8 mouse cellular contexts compared by ENCODE assay signal in genomic region chr1:88277098-88277817, GRCm38 (mm10). TPM values are rescaled to one million over a fixed set of nuclear protein-coding genes. Genes with fewer than 3 reads are reported as not detected.
A peak's percentile ranks its signal among the peaks of the same experiment; 100 is the strongest.
DNase-seq lines count a peak whose midpoint lies in the region; ATAC-seq and TF ChIP-seq lines count a peak whose summit lies in the region.

TSS of gene Hjurp (minus strand) at chr1:88277633.
TSS of gene Trpm8 (plus strand) at chr1:88277661.

- H3K79me2 ChIP-seq in C2C12 (ENCODE audit: control insufficient read depth, insufficient read depth) (peaks cover 49% of the 10 kb centered on the region), myocyte (ENCODE audit: control insufficient read depth, insufficient read depth) (peaks cover 38% of the 10 kb centered on the region)
- peaks cover 21% of the 10 kb centered on the region for H3K79me2 ChIP-seq in liver, adult 2 months (ENCODE audit: control insufficient read depth, insufficient read depth, low read length)

- peak within 1 kb of the TSS; percentile 84 for H3K27ac ChIP-seq in heart, embryonic 11.5 days (ENCODE audit: low read depth, low read length)
- peak within 1 kb of the TSS; percentile 74 for H3K27ac ChIP-seq in kidney, embryonic 16.5 days (ENCODE audit: low read length)
- peak within 1 kb of the TSS; percentile 68 for H3K27ac ChIP-seq in liver, adult 2 months (replicated peaks; ENCODE audit: insufficient read depth, low read depth, low read length)

- H3K4me1 ChIP-seq in erythroblast, embryonic 14.5 days (ENCODE audit: control insufficient read depth) = peaks cover 45% of the 10 kb centered on the region
- peaks cover 13% of the 10 kb centered on the region for H3K4me1 ChIP-seq in heart, embryonic 11.5 days (ENCODE audit: control insufficient read depth, insufficient read depth, low read length)
- peaks cover 13% of the 10 kb centered on the region for H3K4me1 ChIP-seq in kidney, embryonic 16.5 days (ENCODE audit: insufficient read depth, low read length)
- peaks cover 29% of the 10 kb centered on the region for H3K4me1 ChIP-seq in liver, adult 2 months (ENCODE audit: control insufficient read depth, insufficient read depth, low read length)

- TF ChIP-seq POLR2A in brain, embryonic 14.5 days (IDR thresholded peaks at IDR 0.05; ENCODE audit: borderline replicate concordance, extremely low read depth, insufficient read depth, insufficient read length, poor library complexity, severe bottlenecking) = peak; percentile 42; the same call in 1 of the 2 replicates
- no peak for TF ChIP-seq POLR2A in liver, adult 2 months (IDR thresholded peaks at IDR 0.05; ENCODE audit: extremely low read depth, insufficient read depth, low read length)
- TF ChIP-seq POLR2A in myocyte (IDR thresholded peaks at IDR 0.05; ENCODE audit: insufficient read length, low read depth) = no peak

- H3K27me3 ChIP-seq in C2C12 (ENCODE audit: control insufficient read depth, insufficient read depth, insufficient read length) (no peaks in the 10 kb centered on the region), myocyte (ENCODE audit: control insufficient read depth, insufficient read depth, insufficient read length) (no peaks in the 10 kb centered on the region)
- no peaks in the 10 kb centered on the region for H3K27me3 ChIP-seq in erythroblast, embryonic 14.5 days (ENCODE audit: control insufficient read depth)
- H3K27me3 ChIP-seq in heart, embryonic 11.5 days (ENCODE audit: control insufficient read depth, insufficient read depth, low read length) = no peaks in the 10 kb centered on the region
- no peaks in the 10 kb centered on the region for H3K27me3 ChIP-seq in kidney, embryonic 16.5 days (ENCODE audit: insufficient read depth, low read length)
- H3K27me3 ChIP-seq in liver, adult 2 months (ENCODE audit: control insufficient read depth, insufficient read depth, low read length) = no peaks in the 10 kb centered on the region
- no peaks in the 10 kb centered on the region for H3K27me3 ChIP-seq in splenic B cell, adult 2 months (ENCODE audit: control insufficient read depth, insufficient read depth, low read length, poor library complexity, severe bottlenecking)

- H3K4me2 ChIP-seq in heart, embryonic 11.5 days = peak within 1 kb of the TSS; percentile 65
- peak within 1 kb of the TSS; percentile 53 for H3K4me2 ChIP-seq in kidney, embryonic 16.5 days (replicated peaks; ENCODE audit: low read depth, low read length)
- peak within 1 kb of the TSS; percentile 73 for H3K4me2 ChIP-seq in myocyte (ENCODE audit: low read depth)

- 1% methylated on average over 50 of the region's 50 CpGs for WGBS in heart, embryonic 11.5 days (ENCODE audit: insufficient replicate concordance)
- WGBS in kidney, embryonic 16.5 days = 1% methylated on average over 50 of the region's 50 CpGs
- under 1% methylated on average over 50 of the region's 50 CpGs for WGBS in liver, adult 2 months

- peak; percentile 95 for ATAC-seq in heart, embryonic 11.5 days (replicated peaks; ENCODE audit: insufficient number of reproducible peaks, low FRiP score, low TSS enrichment)
- ATAC-seq in kidney, embryonic 16.5 days (ENCODE audit: low FRiP score, low TSS enrichment) = peak; percentile 97

- H3K4me3 ChIP-seq in C2C12 (ENCODE audit: insufficient read depth, poor library complexity, severe bottlenecking) (peak within 1 kb of the TSS; percentile 48), myocyte (peak within 1 kb of the TSS; percentile 44)
- H3K4me3 ChIP-seq in erythroblast, embryonic 14.5 days (replicated peaks) = peak within 1 kb of the TSS; percentile 65
- peak within 1 kb of the TSS; percentile 62 for H3K4me3 ChIP-seq in heart, embryonic 11.5 days (ENCODE audit: low read depth, low read length)
- H3K4me3 ChIP-seq in kidney, embryonic 16.5 days (ENCODE audit: low read length) = peak within 1 kb of the TSS; percentile 52
- H3K4me3 ChIP-seq in liver, adult 2 months (ENCODE audit: insufficient read depth, low read depth, low read length) = peak within 1 kb of the TSS; percentile 52

- TF ChIP-seq CTCF in C2C12 (IDR thresholded peaks at IDR 0.05; ENCODE audit: control insufficient read depth, insufficient read depth, insufficient read length) = peak; percentile 98
- peak; percentile 100 for TF ChIP-seq CTCF in brain, embryonic 14.5 days (IDR thresholded peaks at IDR 0.05; ENCODE audit: borderline replicate concordance, extremely low read depth, insufficient read depth, insufficient read length)
- TF ChIP-seq CTCF in liver, adult 2 months (IDR thresholded peaks at IDR 0.05; ENCODE audit: low read depth, low read length) = no peak

- peaks cover 2% of the 10 kb centered on the region for H3K9me3 ChIP-seq in erythroblast, embryonic 14.5 days (ENCODE audit: control insufficient read depth, low read length)
- H3K9me3 ChIP-seq in heart, embryonic 11.5 days (replicated peaks; ENCODE audit: control insufficient read depth, low read length) = peaks cover 10% of the 10 kb centered on the region
- peaks cover 3% of the 10 kb centered on the region; the same call in 1 of the 2 replicates for H3K9me3 ChIP-seq in kidney, embryonic 16.5 days (ENCODE audit: low read length)

- peak; percentile 100 for DNase-seq in brain, embryonic 14.5 days (ENCODE audit: low read depth)
- DNase-seq in liver, adult 2 months (ENCODE audit: extremely low read depth, low read depth, low spot score) = peak; percentile 100
- DNase-seq in splenic B cell, adult 2 months (ENCODE audit: low read depth, low spot score) = peak; percentile 98

- peaks cover 46% of the 10 kb centered on the region for H3K79me3 ChIP-seq in C2C12 (ENCODE audit: low read depth)

- H3K36me3 ChIP-seq in C2C12 (ENCODE audit: control insufficient read depth, insufficient read depth) (peaks cover 38% of the 10 kb centered on the region), myocyte (ENCODE audit: control insufficient read depth, insufficient read depth) (peaks cover 16% of the 10 kb centered on the region)
- H3K36me3 ChIP-seq in erythroblast, embryonic 14.5 days (ENCODE audit: control insufficient read depth) = peaks cover 40% of the 10 kb centered on the region
- H3K36me3 ChIP-seq in heart, embryonic 11.5 days (ENCODE audit: control insufficient read depth, insufficient read depth, low read length) = peaks cover 25% of the 10 kb centered on the region
- H3K36me3 ChIP-seq in kidney, embryonic 16.5 days (ENCODE audit: insufficient read depth, low read length) = peaks cover 32% of the 10 kb centered on the region
- H3K36me3 ChIP-seq in liver, adult 2 months (ENCODE audit: control insufficient read depth, insufficient read depth, low read length) = peaks cover 15% of the 10 kb centered on the region
- peaks cover 7% of the 10 kb centered on the region for H3K36me3 ChIP-seq in splenic B cell, adult 2 months (ENCODE audit: control insufficient read depth, insufficient read depth, low read length, poor library complexity, severe bottlenecking)

- H3ac ChIP-seq in C2C12 (ENCODE audit: control insufficient read depth, insufficient read length, low read depth) (peak within 1 kb of the TSS; percentile 87), myocyte (ENCODE audit: control insufficient read depth, insufficient read length) (peak within 1 kb of the TSS; percentile 1)

- peak within 1 kb of the TSS; percentile 82 for H3K9ac ChIP-seq in heart, embryonic 11.5 days (ENCODE audit: low read depth, low read length)
- peak within 1 kb of the TSS; percentile 70 for H3K9ac ChIP-seq in kidney, embryonic 16.5 days (replicated peaks; ENCODE audit: low read length)
- H3K9ac ChIP-seq in liver, adult 2 months (ENCODE audit: low read depth, low read length) = peak within 1 kb of the TSS; percentile 68

TF ChIP-seq in C2C12, 6 proteins besides CTCF, POLR2A, EP300 and RAD21:
- TF ChIP-seq CEBPB (IDR thresholded peaks at IDR 0.05; ENCODE audit: low read depth) (peak; percentile 94), FOSL1 (IDR thresholded peaks at IDR 0.05; ENCODE audit: insufficient read depth, low read length, poor library complexity, severe bottlenecking) (no peak), MAX (IDR thresholded peaks at IDR 0.05) (peak; percentile 90)

TF ChIP-seq in myocyte, 11 proteins besides CTCF, POLR2A, EP300 and RAD21:
- peak; percentile 99 for TF ChIP-seq E2F4 (IDR thresholded peaks at IDR 0.05; ENCODE audit: insufficient read depth)
- TF ChIP-seq SRF (IDR thresholded peaks at IDR 0.05; ENCODE audit: control insufficient read depth, insufficient read length, low read depth) = peak; percentile 82
- TF ChIP-seq MYOD1 (IDR thresholded peaks at IDR 0.05; ENCODE audit: control insufficient read depth in 1 of 3, insufficient read length in 2 of 3, low read depth in 2 of 3) = peak in 1 of 3 experiments; percentile 7
- TF ChIP-seq MAX (IDR thresholded peaks at IDR 0.05; ENCODE audit: low read depth) = peak; percentile 31
- no peak for TF ChIP-seq POLR2AphosphoS2 (IDR thresholded peaks at IDR 0.05; ENCODE audit: insufficient read length, low read depth)
- peak; percentile 95 for TF ChIP-seq CEBPB (IDR thresholded peaks at IDR 0.05; ENCODE audit: insufficient read depth, poor library complexity, severe bottlenecking)
TF ChIP-seq in myocyte: peak in this region for 5.

RNA-seq across cellular contexts. Expression of gene Hjurp, which starts in this region (rescaled TPM):
- 54.4 TPM for polyA plus RNA-seq in C2C12 (2012; fragmentation: generic; extraction: Trizol)
- polyA plus RNA-seq in brain, embryonic 14.5 days (2012; rRNA removed) = 140 and 179 TPM in 2 replicates
- polyA plus RNA-seq in erythroblast, embryonic 14.5 days (2012) = 1.1 and 2.2 TPM in 2 replicates
- polyA plus RNA-seq in heart, embryonic 11.5 days (2014; fragmentation: Nextera tagmentation; extraction: Ambion mirVana) = 117 and 118 TPM in 2 replicates
- polyA plus RNA-seq in kidney, embryonic 16.5 days (2015; fragmentation: Nextera tagmentation; extraction: Ambion mirVana) = 168 and 187 TPM in 2 replicates
- total RNA-seq in liver, adult 2 months (2014; rRNA removed) = 78.7 and 90.1 TPM in 2 replicates
- 31.4 and 32.8 TPM in 2 replicates for polyA plus RNA-seq in liver, adult 2 months (2012; rRNA removed)
- 37.7 TPM for polyA plus RNA-seq in myocyte (2012; fragmentation: generic; extraction: Trizol)

RNA-seq across cellular contexts. Expression of gene Trpm8, which starts in this region (rescaled TPM):
- polyA plus RNA-seq in C2C12 (2012; fragmentation: generic; extraction: Trizol) (0.02 TPM), myocyte (2012; fragmentation: generic; extraction: Trizol) (0.02 TPM)
- 0.10 TPM in 2 replicates for polyA plus RNA-seq in brain, embryonic 14.5 days (2012; rRNA removed)
- polyA plus RNA-seq in erythroblast, embryonic 14.5 days (2012) = not detected in 2 replicates
- polyA plus RNA-seq in heart, embryonic 11.5 days (2014; fragmentation: Nextera tagmentation; extraction: Ambion mirVana) = 0.10 TPM in 1 of 2 replicates, not detected in the other
- polyA plus RNA-seq in kidney, embryonic 16.5 days (2015; fragmentation: Nextera tagmentation; extraction: Ambion mirVana) = not detected in 2 replicates
- total RNA-seq in liver, adult 2 months (2014; rRNA removed) = under 0.01 TPM in 2 replicates
- 0.01 and 0.02 TPM in 2 replicates for polyA plus RNA-seq in liver, adult 2 months (2012; rRNA removed)

Comparison
In these comparisons a context has a peak if more than half of its experiments do, and no peak if none do; other contexts are left out.
1. Peak in every context shown above with its lines: DNase-seq, ATAC-seq, H3K4me3 ChIP-seq and H3K27ac ChIP-seq.
2. RNA of gene Hjurp (polyA plus RNA-seq): 168 to 187 TPM in kidney, embryonic 16.5 days, 140 to 179 TPM in brain, embryonic 14.5 days, 117 to 118 TPM in heart, embryonic 11.5 days, 54.4 TPM in C2C12 (single experiment), 37.7 TPM in myocyte (single experiment) and 31.4 to 32.8 TPM in liver, adult 2 months; 1.1 to 2.2 TPM in erythroblast, embryonic 14.5 days; every median in the first group is over 10 times any median in the second.